Mouse (Mus musculus) ES-E14 (cell line): Measurements from ENCODE around the gene Gm4064.
"Not testable (repeated sequence)": the region's sequence is repeated elsewhere in the genome, so short reads cannot be mapped to it uniquely, and the experiment has no call there.

Experiments
- CHD2 ChIP-seq: IDR thresholded peaks from 2 replicates; pipeline ENCODE4 v1.6.1; 2014; ENCODE audit warnings: mild to moderate bottlenecking, low read depth, low read length, inconsistent platforms
- HCFC1 ChIP-seq: IDR thresholded peaks from 2 replicates; pipeline ENCODE4 v1.6.1; 2012; ENCODE audit warnings: low read length, inconsistent platforms, borderline replicate concordance; ENCODE audit not compliant: insufficient read depth
- MAFK ChIP-seq: IDR thresholded peaks from 2 replicates; pipeline ENCODE4 v1.6.1; 2014; ENCODE audit warnings: mild to moderate bottlenecking, low read depth, low read length, inconsistent platforms; ENCODE audit not compliant: insufficient read depth
- ZNF384 ChIP-seq: IDR thresholded peaks from 2 replicates; pipeline ENCODE4 v1.6.1; 2012; ENCODE audit warnings: low read depth, low read length, inconsistent platforms

DNA sequence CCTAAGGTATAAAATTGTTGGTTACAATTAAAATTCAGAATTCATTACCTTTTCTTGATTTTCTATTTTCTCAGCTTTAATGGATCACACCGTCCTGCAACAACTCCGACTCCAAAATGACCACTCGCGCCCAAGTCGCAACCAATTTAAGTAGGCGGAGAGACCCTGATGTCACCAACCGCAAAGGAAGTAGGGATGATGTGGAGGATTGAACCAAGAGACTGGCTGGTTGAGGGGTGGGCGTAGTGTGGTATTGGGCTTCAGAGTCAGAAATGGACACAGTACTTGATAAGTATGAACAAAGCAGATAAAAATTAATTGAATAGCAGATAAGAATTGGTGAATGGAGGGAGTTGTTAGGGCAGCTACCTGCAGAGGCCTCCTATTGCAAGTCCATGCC, at the start of gene Gm4064:
- not testable (repeated sequence) for TF ChIP-seq HCFC1, CHD2, MAFK, ZNF384
